Mouse (Mus musculus) erythroblast, embryonic 14.5 days (primary cell): ENCODE measurements around the gene Celf2. TPM values are rescaled to one million over a fixed set of nuclear protein-coding genes. Genes with fewer than 3 reads are reported as not detected.

Source experiments
- H3K27me3 ChIP-seq: 2 replicates; pipeline ENCODE4 v1.6.1; 2012; ENCODE audit warnings: inconsistent platforms; ENCODE audit not compliant: control insufficient read depth
- H3K36me3 ChIP-seq: 2 replicates; pipeline ENCODE4 v1.6.1; 2012; ENCODE audit warnings: mild to moderate bottlenecking, inconsistent platforms; ENCODE audit not compliant: control insufficient read depth
- H3K4me1 ChIP-seq: 2 replicates; pipeline ENCODE4 v1.6.1; 2012; ENCODE audit warnings: inconsistent platforms; ENCODE audit not compliant: control insufficient read depth
- H3K4me3 ChIP-seq: replicated peaks from 2 replicates; pipeline ENCODE3; 2012; ENCODE audit warnings: moderate library complexity, mild to moderate bottlenecking, inconsistent platforms
- H3K9me3 ChIP-seq: 2 replicates; pipeline ENCODE4 v1.6.1; 2012; ENCODE audit warnings: low read length, inconsistent platforms, mixed read lengths; ENCODE audit not compliant: control insufficient read depth
- GATA1 ChIP-seq: IDR thresholded peaks from 2 replicates; pipeline ENCODE4 v1.6.1; 2012; ENCODE audit warnings: low read length, inconsistent platforms, mixed read lengths
- TAL1 ChIP-seq: IDR thresholded peaks from 3 replicates; pipeline ENCODE4 v1.6.1; 2012; ENCODE audit warnings: low read length, inconsistent platforms, mixed read lengths
- polyA plus RNA-seq: library from polyadenylated mRNA; stranded (reverse); fragments of >175 nt; gene quantifications from 2 replicates; pipeline ENCODE4 v1.2.3, GENCODE M21; 2012

The Celf2 gene
- polyA plus RNA-seq, 1 experiment = under 0.01 TPM

- Histone ChIP-seq H3K36me3 (no peaks in the 10 kb centered on the region), H3K4me1 (peaks cover 2% of the 10 kb centered on the region), H3K27me3 (peaks cover 13% of the 10 kb centered on the region), H3K9me3 (no peaks in the 10 kb centered on the region), H3K4me3 (no peak overlapping the region)
- TF ChIP-seq GATA1 (no peak), TAL1 (no peak)
Observed at GRCm38 (mm10) chr2:6721460-6722401, 787.6 kb downstream of the Celf2 start.

DNA sequence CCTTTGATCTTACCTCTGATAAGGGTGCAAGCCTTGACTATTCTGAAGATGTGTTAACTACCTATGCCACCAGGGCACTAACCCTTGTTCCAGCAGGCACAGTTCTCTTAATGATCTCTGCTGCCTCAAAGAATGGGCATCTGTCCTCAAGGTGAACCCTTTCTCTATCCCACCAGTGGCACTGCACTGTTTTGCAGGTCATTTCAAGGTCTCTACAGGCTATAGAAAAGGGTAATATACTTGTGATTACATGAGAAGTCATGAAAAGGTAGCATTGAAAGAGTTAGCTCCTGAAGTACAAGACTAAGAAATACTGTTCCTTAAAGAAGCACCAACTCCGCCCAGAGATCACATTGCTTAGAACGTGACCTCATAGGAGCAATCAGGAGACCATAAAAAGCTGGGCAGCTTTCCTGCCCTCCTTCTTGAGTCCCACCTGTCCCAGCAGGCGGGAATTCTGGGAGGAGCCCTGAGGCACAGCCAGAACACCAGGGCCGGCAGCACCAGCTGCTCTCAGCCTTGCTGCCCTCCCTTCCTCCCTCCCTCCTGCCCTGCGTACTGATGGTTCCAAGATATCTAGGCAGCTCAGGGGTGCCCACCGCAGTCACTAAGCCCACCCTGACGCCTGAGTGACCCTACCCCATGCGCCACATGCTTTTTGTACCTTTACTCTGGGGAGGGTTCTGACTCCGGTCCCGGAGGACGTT, 788.5 kb downstream of the Celf2 start:
- Histone ChIP-seq H3K9me3 (no peaks in the 10 kb centered on the region), H3K36me3 (no peaks in the 10 kb centered on the region), H3K4me3 (peak overlapping the region; percentile 28), H3K27me3 (peaks cover 13% of the 10 kb centered on the region), H3K4me1 (peaks cover 2% of the 10 kb centered on the region)
- no peak for TF ChIP-seq GATA1

DNA sequence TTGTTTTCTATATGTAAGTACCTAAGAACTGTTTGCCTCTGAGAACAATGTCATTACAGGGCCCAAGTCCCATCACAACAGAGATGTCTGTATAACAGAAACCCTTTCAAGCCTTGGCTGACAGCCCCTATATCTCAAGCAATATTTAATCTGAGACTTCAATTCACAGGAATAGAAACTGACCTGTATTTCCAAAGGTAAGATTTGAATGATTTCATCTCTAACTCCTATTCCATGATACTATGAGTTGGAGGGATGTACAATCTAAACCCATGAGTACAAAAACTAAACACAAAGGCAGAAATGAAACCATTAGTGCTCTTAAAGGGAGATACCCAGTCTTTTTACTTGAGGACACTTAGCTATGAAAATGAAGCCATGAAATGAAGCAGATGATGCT, 790.5 kb downstream of the Celf2 start:
- TF ChIP-seq TAL1 (no peak), GATA1 (no peak)
- no peak overlapping the region for H3K4me3 ChIP-seq

DNA sequence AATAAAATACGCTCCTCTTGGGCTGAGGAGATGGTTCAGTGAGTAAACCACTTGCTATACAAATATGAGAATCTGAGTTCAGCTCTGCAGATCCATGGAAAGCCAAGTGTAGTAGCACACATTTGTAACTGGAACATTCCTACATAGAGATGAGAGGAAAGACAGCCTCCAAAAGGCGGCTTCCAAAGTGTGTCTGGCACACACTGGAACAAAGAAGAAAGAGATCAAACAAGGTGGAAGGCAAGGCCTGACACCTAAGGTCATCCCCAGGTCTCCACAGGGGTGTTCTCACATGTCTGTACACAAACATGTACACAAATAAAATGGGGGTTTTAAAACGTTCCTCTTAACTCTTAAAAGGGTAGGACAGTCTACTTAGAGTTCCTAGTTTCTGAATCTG, 791.4 kb downstream of the Celf2 start:
- no peak for TF ChIP-seq TAL1
- TF ChIP-seq GATA1 = no peak
- Histone ChIP-seq H3K27me3 (peaks cover 13% of the 10 kb centered on the region), H3K4me3 (no peak overlapping the region), H3K4me1 (peaks cover 2% of the 10 kb centered on the region), H3K36me3 (no peaks in the 10 kb centered on the region), H3K9me3 (no peaks in the 10 kb centered on the region)

More for the DNA sequence above, 790.5 kb downstream of the Celf2 start:
- H3K27me3 ChIP-seq = peaks cover 13% of the 10 kb centered on the region
- no peaks in the 10 kb centered on the region for H3K36me3 ChIP-seq
- peaks cover 2% of the 10 kb centered on the region for H3K4me1 ChIP-seq
- H3K9me3 ChIP-seq = no peaks in the 10 kb centered on the region

DNA sequence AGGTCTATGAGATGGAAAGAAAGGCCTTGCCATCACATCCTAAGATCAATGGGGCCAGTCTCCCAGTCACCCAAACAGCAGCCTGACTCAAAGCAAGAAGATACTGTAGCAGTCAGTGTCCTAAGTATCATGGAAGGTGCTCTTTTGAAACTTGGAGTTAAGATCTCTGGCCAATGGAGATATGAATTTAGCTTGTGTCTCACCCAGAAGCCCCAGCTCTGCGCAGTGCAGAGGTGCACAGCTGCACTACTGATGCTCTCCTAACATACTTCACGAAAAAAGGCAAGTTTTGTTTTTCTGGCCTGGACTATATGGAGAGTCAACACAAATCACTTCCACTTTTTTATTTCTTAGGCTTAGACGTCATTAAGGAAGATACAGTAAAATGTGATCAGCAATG, 793.8 kb downstream of the Celf2 start:
- no peaks in the 10 kb centered on the region for H3K9me3 ChIP-seq
- no peak overlapping the region for H3K4me3 ChIP-seq
- H3K36me3 ChIP-seq = no peaks in the 10 kb centered on the region
- no peaks in the 10 kb centered on the region for H3K4me1 ChIP-seq
- TF ChIP-seq GATA1 (no peak), TAL1 (no peak)
- H3K27me3 ChIP-seq = peaks cover under 1% of the 10 kb centered on the region; the same call in 1 of the 2 replicates

DNA sequence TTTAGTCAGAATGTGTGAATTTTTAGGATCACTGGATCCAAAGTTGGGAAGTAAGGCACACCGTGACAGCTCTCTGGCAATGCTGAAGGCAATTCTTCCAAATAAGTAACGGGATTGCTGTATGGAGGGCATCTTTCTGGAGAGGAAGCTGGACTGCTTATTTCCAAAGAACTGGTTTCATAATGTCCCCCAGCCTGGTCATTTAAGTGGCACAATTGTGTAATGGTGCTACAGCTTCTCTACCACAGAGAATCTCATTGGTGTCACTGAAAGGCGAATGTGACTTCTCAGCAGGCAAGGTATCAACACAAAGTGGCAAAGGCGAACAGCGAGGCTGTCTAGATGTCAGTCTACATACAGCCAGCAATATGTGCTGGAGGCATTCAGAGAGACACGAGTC, 795.8 kb downstream of the Celf2 start:
- H3K27me3 ChIP-seq = no peaks in the 10 kb centered on the region
- H3K4me1 ChIP-seq = no peaks in the 10 kb centered on the region
- TF ChIP-seq TAL1 (no peak), GATA1 (no peak)
- H3K9me3 ChIP-seq = no peaks in the 10 kb centered on the region
- no peaks in the 10 kb centered on the region for H3K36me3 ChIP-seq
- no peak overlapping the region for H3K4me3 ChIP-seq

- no peaks in the 10 kb centered on the region for H3K4me1 ChIP-seq
- no peak overlapping the region for H3K4me3 ChIP-seq
- no peaks in the 10 kb centered on the region for H3K27me3 ChIP-seq
- no peaks in the 10 kb centered on the region for H3K9me3 ChIP-seq
- H3K36me3 ChIP-seq = no peaks in the 10 kb centered on the region
- no peak for TF ChIP-seq GATA1
Observed at GRCm38 (mm10) chr2:6710687-6711430, 798.5 kb downstream of the Celf2 start.

DNA sequence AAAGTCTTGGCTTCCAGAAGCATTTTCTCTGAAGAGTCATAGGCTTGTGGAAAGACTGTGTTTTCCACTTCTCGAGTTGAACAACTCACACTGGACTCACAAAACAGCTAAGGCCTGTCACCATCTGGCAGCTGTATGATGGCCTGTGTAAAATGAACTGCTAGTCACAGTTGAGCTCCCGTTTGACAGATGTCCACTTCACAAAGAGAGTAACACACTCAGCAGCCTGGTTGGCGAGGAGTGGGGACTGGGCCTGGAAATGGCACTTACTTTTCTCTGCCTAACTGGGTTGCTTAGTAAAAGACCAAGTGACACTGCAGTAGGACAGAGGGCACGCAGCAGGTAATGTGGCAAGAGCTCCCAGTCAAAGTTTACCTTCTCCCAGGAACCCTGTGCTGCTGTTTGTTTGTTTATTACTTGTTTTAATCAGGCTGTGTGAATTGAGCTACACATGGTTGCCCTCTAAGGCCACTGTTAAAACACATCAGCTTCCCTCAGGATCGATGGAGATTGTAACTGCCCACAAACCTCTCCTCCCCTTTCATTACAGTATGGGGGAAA, 801.3 kb downstream of the Celf2 start:
- TF ChIP-seq TAL1 (no peak), GATA1 (no peak)
- no peak overlapping the region for H3K4me3 ChIP-seq
- no peaks in the 10 kb centered on the region for H3K36me3 ChIP-seq
- no peaks in the 10 kb centered on the region for H3K9me3 ChIP-seq
- H3K27me3 ChIP-seq = no peaks in the 10 kb centered on the region
- H3K4me1 ChIP-seq = peaks cover 11% of the 10 kb centered on the region

DNA sequence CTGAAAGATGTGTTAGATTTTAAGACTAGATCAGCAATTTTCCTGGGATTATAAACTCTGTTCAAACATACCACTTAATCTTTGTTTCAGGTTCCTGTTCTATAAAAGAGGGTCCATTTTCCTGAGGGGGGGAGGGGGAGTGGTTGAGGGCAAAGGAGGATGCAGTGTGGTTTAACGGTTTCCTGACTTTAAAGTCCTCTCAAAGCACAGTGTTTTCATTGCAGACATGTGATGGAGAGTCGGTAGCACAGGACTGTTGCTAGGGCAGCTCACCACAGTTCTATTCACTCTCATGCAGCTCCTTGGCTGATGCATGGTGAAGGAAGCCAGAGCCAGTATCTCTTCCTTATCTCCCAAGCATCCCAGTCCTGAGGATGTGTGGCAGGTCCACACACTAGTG, 802.1 kb downstream of the Celf2 start:
- Histone ChIP-seq H3K4me3 (no peak overlapping the region), H3K27me3 (no peaks in the 10 kb centered on the region), H3K36me3 (no peaks in the 10 kb centered on the region), H3K4me1 (peaks cover 11% of the 10 kb centered on the region), H3K9me3 (no peaks in the 10 kb centered on the region)
- TF ChIP-seq TAL1 = no peak
- TF ChIP-seq GATA1 = no peak
